Mouse (Mus musculus): ENCODE measurements at regions not wholly inside any gene's neighbourhood (a gene's known extent, or its start where the extent isn't known, plus 50 kb on each side); places are given as distances from the start of the nearest gene placed in this dataset. TPM values are rescaled to one million over a fixed set of nuclear protein-coding genes. Genes with fewer than 3 reads are reported as not detected.
A peak's percentile ranks its signal among the peaks of the same experiment; 100 is the strongest.
"Not testable (repeated sequence)": the region's sequence is repeated elsewhere in the genome, so short reads cannot be mapped to it uniquely, and the experiment has no call there.

- intact Hi-C loops (cut with DNase I); DNase-seq: not testable (repeated sequence)
These were observed 227.7 kb upstream of the Steap4 start for GRCm38 (mm10) chr5:7732566-7732965.

DNA sequence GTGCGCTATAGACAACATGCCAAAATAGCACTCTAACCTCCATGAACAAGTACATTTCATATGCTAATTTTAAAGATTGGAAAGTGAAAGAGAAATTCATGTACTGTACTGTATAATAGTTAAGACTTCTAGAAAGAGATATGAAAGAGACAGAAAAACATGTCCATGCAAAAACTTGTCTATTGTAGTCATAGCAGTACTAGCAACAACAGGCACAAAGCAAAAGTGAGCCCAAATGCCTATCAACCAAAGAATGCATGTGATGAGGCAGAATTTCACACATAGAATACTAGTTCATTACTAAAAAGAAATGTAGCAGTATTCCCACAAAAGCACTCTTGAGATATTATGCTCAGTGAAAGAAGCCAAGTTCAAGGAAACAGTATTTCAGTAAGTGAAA is 180.4 kb upstream of the Steap4 start:
- intact Hi-C loops (cut with DNase I), result no loop called here
- DNase-seq, result no peak

GRCm38 (mm10) chr5:7782235-7782634 is 178.0 kb upstream of the Steap4 start:
- no peak for DNase-seq
- intact Hi-C loops (cut with DNase I), result no loop called here

DNA sequence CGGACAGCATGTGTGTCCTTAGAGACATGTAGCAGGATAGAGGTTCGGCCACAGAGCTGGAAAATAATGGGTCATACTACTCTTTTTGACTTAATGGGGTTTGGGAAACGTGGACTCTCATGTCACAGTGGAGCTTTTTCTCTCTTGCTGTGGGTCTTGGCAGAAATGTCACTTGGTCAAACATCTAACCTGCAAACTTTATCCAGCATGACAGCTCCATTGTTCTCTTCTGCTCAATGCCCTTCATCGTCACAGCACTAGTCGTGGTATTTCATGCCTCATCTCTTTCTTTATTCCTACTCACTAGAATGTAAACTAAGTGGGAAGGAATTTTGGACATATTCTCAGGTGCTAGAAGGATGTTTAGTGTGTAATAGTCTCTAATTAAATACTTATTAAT is 171.9 kb upstream of the Steap4 start:
- intact Hi-C loops (cut with DNase I), result no loop called here
- no peak for DNase-seq

- intact Hi-C loops (cut with DNase I), result no loop called here
- no peak for DNase-seq
These were observed 171.1 kb upstream of the Steap4 start for GRCm38 (mm10) chr5:7789126-7789525.

DNA sequence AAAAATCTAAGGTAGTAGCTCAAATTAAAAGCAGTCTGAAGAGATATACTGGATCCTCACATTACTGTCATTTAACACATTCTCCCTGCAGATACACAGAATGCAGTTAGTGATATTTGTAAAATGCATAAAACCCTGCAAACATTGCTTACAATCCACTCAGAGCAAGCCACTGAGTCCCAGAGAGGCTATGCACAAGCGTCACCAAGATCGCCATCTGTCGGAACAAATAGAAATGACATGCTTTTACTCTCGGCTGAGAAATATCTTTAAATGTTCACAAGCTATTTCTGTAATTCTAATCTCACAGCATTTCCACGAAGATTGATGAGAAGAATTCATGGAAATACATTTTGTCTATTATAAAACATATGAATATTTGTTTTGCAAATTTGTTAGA is 139.7 kb upstream of the Steap4 start:
- intact Hi-C loops (cut with DNase I), result no loop called here
- peak; percentile 1 for DNase-seq

- intact Hi-C loops (cut with DNase I), result no loop called here
- no peak for DNase-seq
These were observed 138.6 kb upstream of the Steap4 start for GRCm38 (mm10) chr5:7821700-7822099.

GRCm38 (mm10) chr5:7829618-7830017 is 130.6 kb upstream of the Steap4 start:
- DNase-seq, result no peak
- intact Hi-C loops (cut with DNase I), result no loop called here

- intact Hi-C loops (cut with DNase I), result no loop called here
- no peak for DNase-seq
These were observed 126.4 kb upstream of the Steap4 start for GRCm38 (mm10) chr5:7833812-7834211.

DNA sequence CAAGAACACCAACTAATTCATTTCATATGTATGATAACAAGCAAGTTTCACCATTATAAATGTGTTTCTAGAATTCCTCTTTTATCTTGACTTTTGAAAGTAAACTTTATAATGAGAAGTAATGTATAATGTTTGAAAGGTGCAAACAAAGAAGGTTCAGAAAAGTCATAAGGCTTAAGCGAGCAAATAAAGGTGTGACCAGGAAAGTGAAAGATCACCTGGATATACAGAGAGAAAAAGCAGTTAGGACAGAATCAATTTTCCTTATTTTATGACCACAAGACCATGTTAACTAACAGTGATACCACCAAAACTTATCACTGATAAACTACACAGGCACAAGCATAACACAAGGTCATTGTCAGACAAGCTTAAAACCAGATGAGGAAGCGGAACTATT is 97.2 kb upstream of the Steap4 start:
- DNase-seq, result no peak
- intact Hi-C loops (cut with DNase I), result no loop called here

- no peak for DNase-seq
- intact Hi-C loops (cut with DNase I), result no loop called here
These were observed 94.1 kb upstream of the Steap4 start for GRCm38 (mm10) chr5:7866041-7866641.

GRCm38 (mm10) chr5:7899537-7899936 is 60.7 kb upstream of the Steap4 start:
- intact Hi-C loops (cut with DNase I), result no loop called here
- peak; percentile 41 for DNase-seq

Small RNAs in the stretch of these regions (microRNA-seq; reads per million reads assigned to microRNA genes)
- not detected for gene Gm22196
